Mouse (Mus musculus): ENCODE results near the gene Rbm38. TPM values are rescaled to one million over a fixed set of nuclear protein-coding genes. Genes with fewer than 3 reads are reported as not detected.
A peak's percentile ranks its signal among the peaks of the same experiment; 100 is the strongest.

Rbm38 gene
- total RNA-seq, 2 experiments from 2014 or later = 132 to 175 TPM

DNA sequence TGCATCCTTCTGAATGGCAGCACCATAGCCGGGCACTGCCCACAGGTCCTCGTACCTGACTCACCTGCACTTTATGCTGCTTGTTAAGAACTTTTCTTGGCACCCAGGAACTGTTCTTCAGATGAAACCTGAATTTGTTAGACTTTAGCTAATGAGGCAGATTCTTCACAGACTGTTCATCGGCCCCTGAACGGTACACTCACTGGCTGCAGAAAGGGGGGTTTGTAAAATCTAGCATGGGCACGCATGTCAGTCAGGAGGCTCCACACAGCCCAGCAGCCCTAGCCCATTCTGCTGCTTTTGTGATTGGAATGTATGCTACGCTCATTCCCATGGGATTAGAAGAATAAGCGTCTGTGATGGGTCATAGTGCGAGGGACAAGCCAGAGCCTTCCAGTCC is 16.6 kb upstream of the Rbm38 start:
- intact Hi-C loops (cut with DNase I; ENCODE audit: low total_unique reads) = no loop called here
- DNase-seq = no peak

DNA sequence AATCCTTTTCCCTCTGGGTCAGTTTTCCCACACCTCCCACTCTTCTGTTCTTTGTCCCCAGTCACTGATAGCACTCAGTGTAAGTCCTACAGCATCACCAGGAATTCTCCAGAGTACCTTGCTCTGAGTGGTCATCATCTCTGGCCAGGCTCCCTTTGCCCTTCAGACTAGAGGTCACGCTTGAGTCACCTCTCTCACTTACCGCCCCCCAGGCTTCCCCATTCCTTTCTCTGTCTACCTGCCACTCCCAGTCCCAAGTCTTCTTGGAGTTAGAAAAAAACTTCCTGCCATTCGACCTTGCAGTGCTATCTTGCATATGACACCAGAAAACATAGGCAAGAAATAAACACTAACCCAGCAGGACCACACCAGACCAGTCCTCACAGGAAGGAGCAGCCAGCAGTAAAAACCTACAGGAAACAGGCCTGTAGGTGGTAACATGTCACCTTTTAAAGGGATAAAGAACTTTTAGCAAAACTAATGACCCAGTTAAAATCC is 10.0 kb upstream of the Rbm38 start:
- intact Hi-C loops (cut with DNase I; ENCODE audit: low total_unique reads) = no loop called here
- DNase-seq = no peak

GRCm38 (mm10) chr2:173011440-173011839 is 8.9 kb upstream of the Rbm38 start:
- no peak for DNase-seq
- intact Hi-C loops (cut with DNase I; ENCODE audit: low total_unique reads) = no loop called here

DNA sequence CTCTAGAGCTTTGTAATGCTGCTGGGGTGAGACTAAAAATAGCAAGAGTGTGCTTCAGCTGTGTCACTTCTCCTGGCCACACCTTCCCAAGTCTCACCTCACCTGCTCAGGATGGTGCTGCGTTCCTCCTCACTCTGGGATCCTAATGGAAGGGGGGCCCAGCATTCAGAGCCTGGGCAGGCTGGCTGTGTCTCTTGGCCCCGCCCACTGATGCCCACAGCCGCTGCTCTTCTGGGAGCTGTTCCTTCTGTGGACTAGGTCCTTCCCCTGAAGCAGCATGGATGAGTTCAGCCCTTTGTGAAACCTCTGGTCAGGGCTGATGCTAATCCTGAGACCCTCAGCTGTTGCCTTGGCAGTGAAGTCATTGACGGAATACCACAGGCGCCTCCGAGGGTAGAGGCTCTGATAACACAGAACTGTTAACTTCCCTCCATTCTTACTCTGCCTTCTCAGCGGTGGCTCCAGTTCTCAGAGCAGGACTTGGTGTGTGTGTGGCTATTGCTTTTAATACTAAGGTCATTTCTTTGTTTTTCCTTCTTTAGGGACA is 5.5 kb upstream of the Rbm38 start:
- DNase-seq = no peak
- intact Hi-C loops (cut with DNase I; ENCODE audit: low total_unique reads) = no loop called here

DNA sequence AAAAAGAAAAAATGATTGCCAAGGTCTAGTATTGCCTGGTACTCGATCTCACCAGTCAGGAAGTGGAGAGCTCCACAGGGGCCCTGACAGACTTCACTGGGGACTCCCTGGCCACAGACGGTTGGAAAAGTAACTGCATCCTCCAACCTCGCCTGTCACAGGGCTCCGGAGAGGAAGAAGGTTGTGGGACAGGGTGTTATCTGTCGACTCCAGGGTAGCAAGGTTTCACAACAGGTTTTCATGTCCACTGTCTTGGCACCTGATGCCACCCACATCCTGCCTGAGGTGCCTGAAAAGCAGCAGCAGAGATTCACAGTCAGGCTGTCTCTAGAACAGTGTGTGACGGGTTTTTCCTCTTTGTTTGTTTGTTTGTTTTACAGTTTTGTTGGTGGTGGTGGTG is 2.4 kb upstream of the Rbm38 start:
- intact Hi-C loops (cut with DNase I; ENCODE audit: low total_unique reads) = no loop called here
- DNase-seq = no peak

GRCm38 (mm10) chr2:173018618-173019017 is 1.7 kb upstream of the Rbm38 start:
- intact Hi-C loops (cut with DNase I; ENCODE audit: low total_unique reads) = no loop called here
- peak; percentile 58 for DNase-seq

DNA sequence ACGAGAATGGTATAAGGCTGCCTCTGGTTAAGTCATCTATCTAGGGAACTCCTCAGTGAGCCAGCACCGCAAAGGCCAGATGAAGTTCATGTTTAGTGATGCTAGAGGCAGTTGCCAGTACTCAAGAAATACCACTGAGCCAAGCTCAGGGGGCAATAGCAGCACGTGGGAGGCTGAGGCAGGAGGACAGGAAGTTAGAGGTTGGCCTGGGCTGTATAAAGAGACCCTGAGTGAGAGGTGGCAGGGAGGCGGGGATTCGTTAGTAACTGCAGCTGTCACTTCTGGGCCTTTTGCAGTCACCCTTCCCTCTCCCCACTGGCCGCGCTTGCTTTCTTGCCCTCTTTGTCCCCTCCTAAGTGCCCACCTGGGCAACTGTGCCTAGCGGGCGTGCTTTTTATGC is 976 bp upstream of the Rbm38 start:
- intact Hi-C loops (cut with DNase I; ENCODE audit: low total_unique reads) = no loop called here
- no peak for DNase-seq

DNA sequence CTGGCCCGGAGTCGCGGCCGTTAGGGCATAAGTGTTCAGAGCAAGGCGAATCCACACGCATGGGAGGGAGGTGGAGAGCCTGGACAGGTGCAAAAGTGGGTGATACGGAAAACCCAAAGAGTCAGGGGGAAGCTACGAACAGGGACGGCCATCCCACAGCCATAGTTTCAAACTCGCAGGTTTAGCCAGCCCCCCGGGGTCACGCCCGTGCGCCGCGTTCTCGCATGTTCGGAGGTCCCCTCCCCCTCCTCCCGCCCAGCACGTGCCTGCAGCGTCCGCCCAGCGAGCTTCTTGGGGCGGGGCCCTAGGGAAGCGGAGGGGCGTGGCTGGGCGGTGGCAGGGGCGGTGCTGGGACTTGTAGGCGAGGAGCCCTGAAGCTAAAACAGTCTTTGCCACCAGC is 508 bp upstream of the Rbm38 start:
- DNase-seq = peak; percentile 90
- intact Hi-C loops (cut with DNase I; ENCODE audit: low total_unique reads) = no loop called here

GRCm38 (mm10) chr2:173021633-173022055 is 1.3 kb downstream of the Rbm38 start:
- intact Hi-C loops (cut with DNase I; ENCODE audit: low total_unique reads) = no loop called here
- peak; percentile 93 for DNase-seq

GRCm38 (mm10) chr2:173022056-173022681 is 1.9 kb downstream of the Rbm38 start:
- DNase-seq = peak; percentile 47
- intact Hi-C loops (cut with DNase I; ENCODE audit: low total_unique reads) = no loop called here

DNA sequence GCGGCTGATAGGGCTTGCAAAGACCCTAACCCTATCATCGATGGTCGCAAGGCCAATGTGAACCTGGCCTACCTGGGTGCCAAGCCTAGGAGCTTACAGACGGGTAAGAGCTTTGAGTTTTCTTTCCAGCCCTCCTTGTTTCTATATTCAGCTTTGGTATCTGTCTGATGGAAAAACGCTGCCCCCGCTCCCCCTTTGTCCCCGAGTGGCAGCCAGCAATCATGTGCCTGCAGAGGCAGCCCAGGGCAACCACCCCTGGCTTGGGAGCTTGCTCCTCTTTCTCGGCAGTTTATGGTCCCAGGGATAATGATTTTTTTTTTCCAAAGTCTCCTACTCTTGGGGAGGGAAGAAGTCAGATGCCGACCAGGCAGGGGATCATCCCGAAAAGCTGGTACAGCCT is 2.5 kb downstream of the Rbm38 start:
- DNase-seq = no peak
- intact Hi-C loops (cut with DNase I; ENCODE audit: low total_unique reads) = no loop called here

DNA sequence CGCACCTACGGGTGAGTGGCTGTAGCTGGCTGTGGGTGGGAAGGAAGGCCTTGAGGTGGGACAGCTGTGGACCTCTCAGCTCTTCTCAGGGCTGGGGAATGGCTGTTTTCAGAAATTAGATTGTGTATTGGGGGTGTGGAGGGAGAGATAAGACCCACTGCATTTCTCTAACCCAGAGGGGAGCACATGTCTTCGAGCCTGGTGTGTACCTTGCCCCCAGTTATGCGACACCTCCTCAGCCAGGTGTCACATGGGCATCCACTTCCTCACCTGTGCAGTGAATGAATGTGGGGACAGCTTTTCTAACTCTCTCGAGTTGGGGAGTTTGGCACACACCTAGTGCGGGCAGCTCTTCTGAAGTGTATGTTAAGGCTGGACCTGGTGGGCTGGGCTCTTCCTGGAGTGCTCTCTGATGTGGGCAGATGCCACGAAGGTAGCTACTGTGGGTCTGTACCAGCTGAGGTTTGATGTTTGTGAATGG is 3.1 kb downstream of the Rbm38 start:
- DNase-seq = no peak
- intact Hi-C loops (cut with DNase I; ENCODE audit: low total_unique reads) = no loop called here

GRCm38 (mm10) chr2:173023966-173024365 is 3.7 kb downstream of the Rbm38 start:
- no peak for DNase-seq
- intact Hi-C loops (cut with DNase I; ENCODE audit: low total_unique reads) = no loop called here

GRCm38 (mm10) chr2:173024392-173024791 is 4.1 kb downstream of the Rbm38 start:
- intact Hi-C loops (cut with DNase I; ENCODE audit: low total_unique reads) = no loop called here
- no peak for DNase-seq

- DNase-seq = peak; percentile 43
- intact Hi-C loops (cut with DNase I; ENCODE audit: low total_unique reads) = no loop called here
Observed at GRCm38 (mm10) chr2:173024938-173025337, 4.6 kb downstream of the Rbm38 start.

- DNase-seq = no peak
- intact Hi-C loops (cut with DNase I; ENCODE audit: low total_unique reads) = no loop called here
Observed at GRCm38 (mm10) chr2:173026286-173026685, 6.0 kb downstream of the Rbm38 start.

DNA sequence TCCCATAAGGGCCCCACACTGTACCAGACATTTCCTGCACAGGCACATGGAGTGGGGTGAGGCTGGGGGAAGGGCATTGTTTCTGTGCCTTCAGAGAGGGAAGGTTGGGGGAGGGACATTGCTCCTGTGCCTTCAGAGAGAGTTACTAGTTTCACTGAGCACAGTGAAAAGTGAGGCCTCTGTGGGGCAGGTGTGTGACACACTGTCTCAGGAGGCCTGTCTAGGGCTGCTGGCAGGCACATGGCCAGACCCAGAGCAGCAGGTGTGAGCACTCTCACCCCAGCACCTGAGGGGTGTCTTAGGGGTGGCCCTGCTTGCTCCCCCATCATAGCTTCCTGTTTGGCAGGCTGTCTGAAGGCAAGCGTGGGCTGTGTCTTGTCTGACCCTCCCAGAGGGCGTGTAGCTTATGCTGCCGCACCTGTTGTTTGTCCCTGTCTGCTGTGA is 6.4 kb downstream of the Rbm38 start:
- no peak for DNase-seq
- intact Hi-C loops (cut with DNase I; ENCODE audit: low total_unique reads) = no loop called here

- no peak for DNase-seq
- intact Hi-C loops (cut with DNase I; ENCODE audit: low total_unique reads) = no loop called here
Observed at GRCm38 (mm10) chr2:173027169-173027823, 7.0 kb downstream of the Rbm38 start.

DNA sequence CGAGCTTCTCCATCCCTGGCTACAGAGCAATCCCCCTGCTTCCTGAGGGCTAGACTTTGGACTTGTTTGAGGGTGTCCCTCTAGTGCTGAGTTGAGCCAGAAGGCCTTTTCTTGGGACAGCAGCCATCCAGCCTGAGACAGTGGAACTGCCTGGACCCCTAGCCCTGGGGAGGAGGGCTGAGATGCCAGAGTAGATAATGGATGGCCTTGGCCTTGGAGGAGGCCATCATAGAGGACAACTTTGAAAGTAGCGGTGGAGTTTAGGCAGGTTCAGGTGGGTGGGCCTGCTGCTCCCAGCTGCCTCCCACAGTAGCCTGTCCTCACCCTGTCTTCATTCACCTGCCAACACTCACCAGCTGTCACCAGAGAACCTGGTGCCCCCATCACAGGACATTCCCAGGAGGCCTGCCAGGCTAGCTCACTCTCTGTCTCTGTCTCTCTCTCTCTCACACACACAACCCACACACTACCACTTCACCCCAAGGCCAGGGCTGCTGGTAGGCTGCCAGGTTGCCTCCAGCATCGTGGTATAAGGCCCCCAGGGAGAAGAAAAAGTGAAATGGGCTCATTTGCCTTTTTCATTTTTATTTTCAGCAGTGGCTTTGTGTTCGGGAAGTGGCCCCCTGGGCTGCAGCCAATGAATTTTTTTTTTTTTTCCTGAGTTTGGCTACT is 7.7 kb downstream of the Rbm38 start:
- DNase-seq = peak; percentile 37
- intact Hi-C loops (cut with DNase I; ENCODE audit: low total_unique reads) = no loop called here

DNA sequence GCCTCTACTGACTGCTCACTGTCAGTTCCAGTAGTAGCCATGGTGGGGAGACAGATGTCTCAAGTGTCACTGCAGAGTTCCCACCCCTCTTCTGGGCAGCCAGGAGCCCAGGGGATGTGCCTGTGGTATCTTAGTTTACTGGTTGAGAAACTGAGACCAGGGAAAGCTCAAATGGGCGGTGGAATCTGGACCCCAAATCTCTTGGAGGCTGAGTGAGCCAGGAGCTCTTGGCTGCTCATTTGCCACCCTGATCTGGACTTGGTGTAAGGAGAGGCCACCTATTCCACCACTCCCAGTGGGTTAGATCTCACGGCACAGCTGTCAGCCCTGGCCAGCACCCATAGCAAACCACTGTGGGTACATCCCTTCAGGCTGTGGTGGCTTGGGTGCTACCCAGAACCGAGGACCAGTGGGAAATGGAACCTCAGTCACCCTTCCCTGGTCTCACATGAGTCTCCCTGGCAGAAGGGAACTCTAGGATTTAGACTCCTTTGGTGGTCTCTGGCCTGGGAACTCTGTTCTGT is 8.3 kb downstream of the Rbm38 start:
- intact Hi-C loops (cut with DNase I; ENCODE audit: low total_unique reads) = no loop called here
- DNase-seq = no peak

Measured in gastrocnemius, postnatal 14 days (tissue).